Mouse (Mus musculus) midbrain, postnatal 0 days (tissue): Measurements from ENCODE around the gene 4930426L09Rik. TPM values are rescaled to one million over a fixed set of nuclear protein-coding genes. Genes with fewer than 3 reads are reported as not detected.

Experiments
- ATAC-seq: fragments of 200-750 bp; cut with Nextera tagmentation; 2 replicates; pipeline ENCODE4 v1.8.0; 2017; ENCODE audit warnings: moderate number of reproducible peaks, mild to moderate bottlenecking, moderate TSS enrichment, moderate library complexity; ENCODE audit not compliant: low FRiP score
- DNase-seq: peaks from one replicate; pipeline ENCODE4 v3.0.0-alpha.2; 2015; ENCODE audit warnings: low spot score
- H3K27ac ChIP-seq: fragments of 300-500 bp; sonication (generic); 2 replicates; pipeline ENCODE4 v1.5.1; 2014; ENCODE audit warnings: low read depth, mild to moderate bottlenecking, low read length, mixed read lengths
- H3K27me3 ChIP-seq: fragments of 300-500 bp; sonication (generic); 2 replicates; pipeline ENCODE4 v1.6.1; 2014; ENCODE audit warnings: low read length, control low read depth, mixed read lengths; ENCODE audit not compliant: insufficient read depth
- H3K36me3 ChIP-seq: fragments of 300-500 bp; sonication (generic); 2 replicates; pipeline ENCODE4 v1.6.1; 2014; ENCODE audit warnings: low read length, control low read depth, mixed read lengths; ENCODE audit not compliant: insufficient read depth
- H3K4me1 ChIP-seq: fragments of 300-500 bp; sonication (generic); 2 replicates; pipeline ENCODE4 v1.6.1; 2014; ENCODE audit warnings: mild to moderate bottlenecking, control low read depth, antibody characterized with exemption, low read length, mixed read lengths; ENCODE audit not compliant: insufficient read depth
- H3K4me2 ChIP-seq: fragments of 300-500 bp; sonication (generic); 2 replicates; pipeline ENCODE4 v1.6.1; 2014; ENCODE audit warnings: low read depth, mild to moderate bottlenecking, low read length, mixed read lengths; ENCODE audit not compliant: poor library complexity, severe bottlenecking
- H3K4me3 ChIP-seq: fragments of 300-500 bp; sonication (generic); 2 replicates; pipeline ENCODE4 v1.5.1; 2014; ENCODE audit warnings: low read depth, mild to moderate bottlenecking, low read length, moderate library complexity
- H3K9ac ChIP-seq: fragments of 300-500 bp; sonication (generic); replicated peaks from 2 replicates; pipeline ENCODE4 v1.6.1; 2014; ENCODE audit warnings: mild to moderate bottlenecking, low read length, moderate library complexity, mixed read lengths; ENCODE audit not compliant: poor library complexity, severe bottlenecking
- H3K9me3 ChIP-seq: fragments of 300-500 bp; sonication (generic); 2 replicates; pipeline ENCODE4 v1.6.1; 2016; ENCODE audit warnings: low read length, control low read depth
- CTCF ChIP-seq: IDR thresholded peaks from 2 replicates; pipeline ENCODE4 v1.5.1; 2016; ENCODE audit warnings: antibody characterized with exemption, mild to moderate bottlenecking
- WGBS: fragments of 180-500 bp; shearing (Covaris S2); extraction: QIAGEN DNeasy Blood & Tissue Kit; methylation state at CpG from one replicate; pipeline ENCODE4 v1.1.7; 2014; 5-methylcytosine and 5-hydroxymethylcytosine counted together
- polyA plus RNA-seq: library from polyadenylated mRNA; unstranded; fragments of >200 nt; fragmentation: Nextera tagmentation; extraction: Ambion mirVana; gene quantifications from 2 replicates; pipeline ENCODE4 v1.2.1, GENCODE M21; 2015
- total RNA-seq: library from RNA; depleted of rRNA; stranded (reverse); fragments of >200 nt; gene quantifications from 2 replicates; pipeline ENCODE4 v1.2.3, GENCODE M21; 2014

4930426L09Rik gene
- total and polyA plus RNA-seq, 2 experiments from 2014 or later, result 0.41 to 1.1 TPM

DNA sequence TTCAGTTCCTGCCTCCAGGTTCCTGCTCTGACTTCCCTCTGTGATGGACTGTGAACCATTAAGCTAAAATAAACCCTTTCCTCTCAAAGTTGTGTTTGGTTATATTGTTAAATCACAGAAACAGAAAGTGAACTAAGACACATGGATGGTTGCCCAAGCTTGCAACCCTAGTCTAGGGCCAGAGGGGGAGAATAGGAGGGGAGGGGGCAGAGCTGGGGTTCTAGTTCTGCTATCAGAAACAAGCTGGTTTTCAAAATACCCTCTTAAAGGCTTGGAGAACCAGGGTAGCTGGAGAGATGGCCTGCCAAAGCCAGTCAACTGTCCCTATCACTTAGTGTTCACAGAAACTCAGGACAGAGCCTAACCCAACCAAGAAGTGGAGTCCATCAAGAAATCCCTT is 14.6 kb upstream of the 4930426L09Rik start:
- Histone ChIP-seq H3K27ac (no peak overlapping the region), H3K9ac (no peak overlapping the region), H3K27me3 (no peaks in the 10 kb centered on the region), H3K4me3 (no peak overlapping the region), H3K36me3 (no peaks in the 10 kb centered on the region), H3K4me2 (no peak overlapping the region), H3K4me1 (no peaks in the 10 kb centered on the region), H3K9me3 (no peaks in the 10 kb centered on the region)
- ATAC-seq (no peak), DNase-seq (no peak)
- no peak for TF ChIP-seq CTCF

GRCm38 (mm10) chr2:18984095-18984847 is 13.9 kb upstream of the 4930426L09Rik start:
- no peaks in the 10 kb centered on the region for H3K36me3 ChIP-seq
- H3K4me3 ChIP-seq, result no peak overlapping the region
- WGBS, result 95% methylated on average over 15 of the region's 15 CpGs
- no peaks in the 10 kb centered on the region for H3K9me3 ChIP-seq
- no peak overlapping the region for H3K4me2 ChIP-seq
- DNase-seq, result no peak
- ATAC-seq, result no peak
- no peaks in the 10 kb centered on the region for H3K4me1 ChIP-seq
- no peak for TF ChIP-seq CTCF
- H3K27me3 ChIP-seq, result no peaks in the 10 kb centered on the region
- H3K27ac ChIP-seq, result no peak overlapping the region
- no peak overlapping the region for H3K9ac ChIP-seq

GRCm38 (mm10) chr2:18985506-18985905 is 12.6 kb upstream of the 4930426L09Rik start:
- no peaks in the 10 kb centered on the region for H3K4me1 ChIP-seq
- no peaks in the 10 kb centered on the region for H3K9me3 ChIP-seq
- WGBS, result 86% methylated on average over 3 of the region's 3 CpGs
- H3K9ac ChIP-seq, result no peak overlapping the region
- ATAC-seq (no peak), DNase-seq (no peak)
- no peak overlapping the region for H3K27ac ChIP-seq
- H3K36me3 ChIP-seq, result no peaks in the 10 kb centered on the region
- no peaks in the 10 kb centered on the region for H3K27me3 ChIP-seq
- TF ChIP-seq CTCF, result no peak
- no peak overlapping the region for H3K4me3 ChIP-seq
- H3K4me2 ChIP-seq, result no peak overlapping the region

DNA sequence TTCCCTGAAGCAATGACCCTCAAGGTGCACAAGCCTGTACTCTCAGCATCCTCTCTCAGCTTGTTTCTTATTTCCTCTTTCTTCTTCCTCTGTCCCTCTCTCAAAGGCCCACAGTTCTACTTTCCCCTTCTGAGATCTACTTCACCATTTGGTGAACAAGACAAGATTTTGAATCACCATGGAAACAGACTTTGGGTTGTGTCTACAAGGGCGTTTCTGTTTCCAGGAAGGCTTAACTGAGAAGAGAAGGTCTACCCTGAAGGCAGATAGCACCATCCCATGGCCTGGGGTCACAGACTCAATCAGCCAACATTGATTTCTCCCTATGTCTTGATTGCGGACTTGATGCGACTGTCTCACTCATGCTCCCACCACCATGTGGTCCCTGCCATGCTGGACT is 9.3 kb upstream of the 4930426L09Rik start:
- no peak for ATAC-seq
- DNase-seq, result no peak
- Histone ChIP-seq H3K4me2 (no peak overlapping the region), H3K36me3 (no peaks in the 10 kb centered on the region), H3K9ac (no peak overlapping the region), H3K4me1 (no peaks in the 10 kb centered on the region), H3K4me3 (no peak overlapping the region), H3K27me3 (no peaks in the 10 kb centered on the region), H3K9me3 (no peaks in the 10 kb centered on the region), H3K27ac (no peak overlapping the region)
- 91% methylated on average over 3 of the region's 3 CpGs for WGBS
- no peak for TF ChIP-seq CTCF

DNA sequence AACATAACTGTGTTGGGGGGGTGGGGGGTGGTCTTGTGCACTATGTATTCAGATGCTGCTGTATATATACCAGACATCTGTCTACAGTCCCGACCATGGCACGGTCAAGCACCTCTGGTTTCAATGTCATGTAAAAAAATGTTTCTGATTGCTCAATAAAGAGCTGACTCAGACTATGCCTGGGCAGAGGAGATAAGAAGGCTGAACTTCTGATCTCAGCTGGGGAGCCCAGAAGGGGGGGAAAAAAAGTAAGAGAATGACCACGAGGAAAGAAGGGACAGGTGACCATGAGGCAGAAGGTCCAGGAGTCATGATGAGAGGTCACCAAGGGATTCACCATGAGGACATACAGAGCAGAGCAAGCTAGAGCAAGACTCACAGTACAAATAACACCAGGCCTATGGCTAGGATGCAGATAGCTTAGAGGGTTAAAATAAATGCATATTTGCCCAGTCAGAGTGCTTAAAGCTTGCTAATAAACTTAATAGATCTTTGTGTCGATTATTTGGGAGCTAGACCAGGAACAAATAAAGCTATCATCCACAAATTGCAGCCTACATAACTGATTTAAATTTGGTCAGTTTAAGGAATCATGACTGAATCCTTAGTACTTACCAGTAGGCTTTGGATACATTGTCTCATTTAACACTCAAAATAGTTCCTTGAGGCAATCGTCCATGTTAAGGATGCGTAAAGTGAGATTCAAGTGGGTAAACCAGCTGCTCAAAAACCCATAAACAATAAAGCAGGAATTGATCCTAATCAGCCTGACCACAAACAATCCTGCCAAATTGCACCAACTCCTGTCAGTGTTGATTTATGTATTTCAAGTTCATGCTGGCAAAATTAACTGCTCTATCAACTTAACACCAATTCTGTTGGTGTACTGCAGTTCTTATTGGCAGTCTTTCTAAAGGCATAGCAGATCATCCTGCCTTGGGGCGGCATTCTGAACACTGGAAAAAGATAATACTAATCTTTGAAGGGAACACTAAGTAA is 5.3 kb upstream of the 4930426L09Rik start:
- no peak overlapping the region for H3K4me3 ChIP-seq
- no peaks in the 10 kb centered on the region for H3K36me3 ChIP-seq
- H3K27me3 ChIP-seq, result no peaks in the 10 kb centered on the region
- TF ChIP-seq CTCF, result no peak
- no peaks in the 10 kb centered on the region; the same call in 1 of the 2 replicates for H3K4me1 ChIP-seq
- H3K4me2 ChIP-seq, result no peak overlapping the region
- H3K9ac ChIP-seq, result no peak overlapping the region
- no peaks in the 10 kb centered on the region for H3K9me3 ChIP-seq
- no peak overlapping the region for H3K27ac ChIP-seq
- ATAC-seq, result no peak
- 83% methylated on average over 7 of the region's 7 CpGs for WGBS
- DNase-seq, result no peak
